Mouse (Mus musculus): ENCODE results near the gene Fastk. TPM values are rescaled to one million over a fixed set of nuclear protein-coding genes. Genes with fewer than 3 reads are reported as not detected.
A peak's percentile ranks its signal among the peaks of the same experiment; 100 is the strongest.

The Fastk gene
- 100 to 1,000 TPM; 128 to 142 (median 135) TPM for total RNA-seq (2022)

DNA sequence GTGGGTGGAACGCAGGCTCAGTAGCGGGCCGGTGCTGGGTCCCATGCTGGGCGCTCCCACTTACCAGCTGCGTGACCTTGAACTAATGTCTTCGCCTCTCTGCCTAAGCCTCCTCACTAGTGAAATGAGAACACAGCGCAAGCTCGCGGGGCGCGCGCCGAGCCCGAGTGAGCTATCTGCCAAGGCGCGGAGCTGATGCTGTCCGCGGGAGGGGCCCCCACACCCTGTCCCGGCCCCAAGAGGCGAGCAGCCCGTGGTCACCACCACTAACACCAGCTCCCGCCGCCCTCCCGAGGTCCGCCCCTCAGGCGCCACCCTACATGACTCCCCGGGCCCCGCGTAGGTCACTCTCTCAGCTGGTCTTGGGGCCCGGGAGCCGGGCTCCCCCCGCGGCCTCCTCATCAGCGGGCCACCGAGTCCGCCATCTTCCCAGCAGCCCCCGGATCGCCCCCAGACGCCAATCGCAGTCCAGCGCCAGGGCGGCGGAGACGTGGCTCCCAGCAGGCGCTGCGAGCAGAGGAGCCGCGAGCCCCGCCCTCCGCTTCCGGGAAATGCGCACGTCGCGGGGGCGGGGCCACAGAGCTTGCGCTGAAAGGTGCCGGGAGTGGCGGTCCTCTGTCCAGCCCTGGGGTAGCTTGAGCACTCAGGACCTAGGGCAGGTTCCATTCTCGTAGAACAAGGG lies at the start of gene Fastk:
Gene Fastk (minus strand): TSS at position 542 of the 682 bp plus-strand sequence.
- DNase-seq (ENCODE audit: low spot score in 2 of 2): peak; percentile 78 to 92

DNA sequence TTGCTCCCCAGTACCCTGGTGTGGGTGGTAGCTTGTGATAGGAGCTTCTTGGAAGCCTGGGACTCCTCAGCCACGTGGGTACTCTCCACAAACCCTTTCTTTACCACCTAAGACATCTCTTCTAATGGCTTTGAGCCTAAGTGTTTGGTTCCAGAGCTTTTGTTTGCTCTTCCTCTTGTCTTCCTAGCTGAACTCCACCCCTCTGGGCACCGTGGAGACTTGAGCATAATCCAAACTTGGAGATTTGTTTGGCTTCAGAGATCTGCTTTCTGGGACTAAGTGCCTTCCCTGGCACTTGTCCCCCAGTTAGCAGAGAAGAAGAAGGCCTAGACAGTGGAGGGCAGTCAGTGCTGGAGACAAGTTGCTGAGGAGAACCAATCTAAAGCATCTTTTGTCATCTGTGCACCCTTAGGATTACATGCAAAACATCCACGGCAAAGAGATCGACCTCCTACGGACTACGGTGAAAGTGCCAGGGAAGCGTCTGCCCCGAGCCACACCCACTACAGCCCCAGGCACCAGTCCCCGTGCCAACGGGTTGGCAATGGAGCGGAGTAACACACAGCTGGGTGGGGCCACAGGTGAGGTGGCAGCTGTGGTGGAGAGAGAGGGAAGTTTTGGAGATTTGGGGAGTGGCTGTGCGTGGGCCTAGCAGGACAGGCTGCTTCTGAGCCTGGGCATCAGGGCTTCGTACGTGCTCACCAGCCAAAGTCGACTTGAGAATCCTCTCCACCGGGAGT lies 47.6 kb upstream of the Fastk start:
- no peak for DNase-seq (ENCODE audit: low spot score in 2 of 2)

DNA sequence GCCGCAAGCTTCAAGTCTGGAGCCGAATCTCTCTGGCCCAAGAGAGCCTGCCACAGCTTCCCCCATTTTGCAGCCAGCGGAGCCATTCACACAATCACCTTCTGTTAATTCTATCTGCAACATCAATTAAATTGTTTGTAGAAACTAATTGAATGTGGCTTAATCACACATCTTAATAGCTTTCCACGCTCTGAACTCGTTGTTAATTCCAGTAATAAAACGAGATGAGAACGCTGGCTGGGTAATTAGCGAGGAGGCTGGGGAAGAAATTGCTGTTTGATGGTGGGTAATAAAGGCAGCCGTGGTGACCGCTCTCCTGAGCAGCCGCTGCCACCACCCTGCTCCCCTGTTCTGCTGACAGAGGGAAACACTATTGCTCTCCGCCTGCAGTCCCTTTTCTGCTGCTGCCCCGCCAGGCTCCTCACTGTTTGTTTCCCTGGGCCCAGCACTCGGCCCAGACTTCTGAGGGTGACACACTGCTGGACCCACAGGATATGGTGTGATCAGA lies 45.4 kb upstream of the Fastk start:
- no peak for DNase-seq (ENCODE audit: low spot score in 2 of 2)

DNA sequence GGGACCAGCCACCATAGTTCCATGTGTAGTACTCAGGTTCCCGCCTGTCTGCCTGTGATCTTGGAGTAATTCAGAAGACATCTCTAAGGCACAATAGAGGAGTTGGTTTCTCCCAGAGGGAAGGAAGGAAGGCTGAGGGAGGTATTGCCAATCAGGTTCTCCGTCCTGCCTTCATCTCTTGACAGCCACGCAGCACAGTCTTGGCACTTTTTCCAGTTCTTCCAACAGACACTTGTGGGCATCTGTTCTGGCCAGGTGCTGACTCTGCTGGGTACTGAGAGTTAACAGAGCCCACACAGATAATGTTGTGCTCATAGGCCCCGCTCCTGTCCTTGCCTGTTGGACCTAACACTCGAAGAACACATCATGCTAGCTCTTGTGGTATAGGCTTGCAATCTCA lies 41.7 kb upstream of the Fastk start:
- no peak for DNase-seq (ENCODE audit: low spot score in 2 of 2)

DNA sequence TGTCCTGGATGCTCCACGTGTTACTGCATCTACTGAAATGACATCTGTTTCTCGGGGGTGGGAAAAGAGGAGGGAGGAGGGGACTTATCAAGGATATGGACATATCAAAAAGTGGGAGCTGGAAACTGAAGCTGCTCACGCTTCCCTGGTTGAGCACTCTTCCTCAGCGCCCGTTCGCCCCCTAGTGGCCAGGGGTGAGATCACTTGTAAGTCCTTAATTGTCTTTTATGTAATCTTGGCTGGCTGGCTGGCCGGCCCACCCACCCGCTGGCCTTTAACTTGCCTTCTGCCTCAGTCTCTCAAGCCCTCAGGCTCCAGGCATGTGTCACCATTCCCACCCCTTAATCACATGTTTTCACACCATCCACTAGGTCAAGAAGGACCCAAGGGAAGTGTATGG lies 41.0 kb upstream of the Fastk start:
- DNase-seq (ENCODE audit: low spot score in 2 of 2): peak; percentile 76 to 87

DNA sequence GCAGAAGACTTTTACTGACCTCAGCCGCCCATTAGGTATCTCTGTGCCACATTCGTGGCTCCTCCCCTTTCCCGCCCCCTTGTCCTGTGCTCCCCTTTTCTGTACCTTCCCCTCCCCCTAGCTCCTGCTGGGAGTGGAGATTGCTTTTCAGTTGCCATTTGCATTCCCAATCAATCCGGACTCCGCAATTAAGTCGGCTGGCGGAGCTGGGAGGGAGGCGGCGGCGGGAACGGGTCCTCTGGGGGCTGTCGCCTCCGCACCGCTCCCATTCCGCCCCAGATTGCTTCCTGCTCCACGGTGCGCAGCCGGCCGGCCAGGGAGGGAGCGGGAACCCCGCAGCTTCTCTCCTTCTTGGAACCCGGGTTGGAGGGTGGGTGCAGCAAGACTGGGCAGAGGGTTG lies 39.9 kb upstream of the Fastk start:
- no peak for DNase-seq (ENCODE audit: low spot score in 2 of 2)

DNA sequence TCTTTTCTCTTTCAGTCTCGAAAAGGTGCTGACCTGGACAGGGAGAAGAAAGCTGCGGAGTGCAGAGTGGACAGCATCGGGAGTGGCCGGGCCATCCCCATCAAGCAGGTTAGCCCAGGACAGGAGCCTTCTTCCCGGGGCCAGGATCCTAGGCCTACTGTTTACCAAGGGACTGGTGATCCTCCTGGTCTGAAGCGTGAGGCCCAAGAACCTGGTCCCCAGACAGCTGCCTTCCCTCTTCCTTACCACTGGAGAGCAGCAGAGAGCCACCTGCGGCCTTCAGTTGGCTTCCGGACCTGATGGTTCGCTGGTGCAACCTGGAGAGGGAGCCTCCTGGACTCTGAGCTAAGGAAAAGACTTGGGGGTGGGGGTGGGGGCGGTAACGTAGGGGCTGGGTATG lies 38.2 kb upstream of the Fastk start:
- DNase-seq (ENCODE audit: low spot score in 2 of 2): no peak

DNA sequence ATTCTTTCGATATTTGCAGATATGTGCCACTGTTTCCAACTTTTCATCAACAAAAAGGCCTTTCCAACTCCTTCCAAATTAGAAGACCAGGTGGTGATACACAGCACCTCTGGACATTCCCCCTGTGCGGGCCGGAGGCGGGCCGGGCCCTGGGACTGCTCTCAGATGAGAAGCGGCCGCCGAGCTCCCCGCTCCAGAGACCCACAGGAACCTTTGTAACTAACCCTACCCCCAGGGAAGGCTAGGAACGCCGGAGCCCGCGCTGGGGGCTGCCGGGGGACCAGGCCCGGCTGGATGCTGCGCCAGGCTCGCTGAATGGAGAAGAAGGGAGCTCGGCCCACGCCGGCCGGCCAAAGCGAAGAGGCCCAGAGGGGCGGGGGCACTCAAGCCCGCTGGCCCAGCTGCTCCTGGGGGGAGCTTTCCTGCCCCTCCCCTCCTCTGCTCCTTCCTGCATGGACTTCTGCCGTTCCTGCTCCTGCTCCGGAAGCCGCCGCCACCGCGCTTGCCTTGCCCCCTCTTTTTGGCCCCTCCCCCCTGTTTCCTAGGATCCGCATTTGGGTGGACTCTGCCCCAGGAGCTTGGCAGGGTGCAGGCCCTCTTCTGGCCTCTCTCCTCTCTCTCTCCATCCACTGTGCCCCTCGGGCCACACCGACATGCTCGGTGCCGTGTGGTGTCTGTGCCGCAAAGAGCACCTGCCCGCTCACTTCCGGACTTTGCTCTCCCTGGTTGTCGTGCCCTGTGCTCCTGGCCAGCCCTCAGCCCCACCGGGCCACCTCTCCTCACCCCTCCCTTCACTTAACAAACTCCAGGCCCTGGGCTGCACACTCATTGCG lies 37.4 kb upstream of the Fastk start:
- no peak for DNase-seq (ENCODE audit: low spot score in 2 of 2)

DNA sequence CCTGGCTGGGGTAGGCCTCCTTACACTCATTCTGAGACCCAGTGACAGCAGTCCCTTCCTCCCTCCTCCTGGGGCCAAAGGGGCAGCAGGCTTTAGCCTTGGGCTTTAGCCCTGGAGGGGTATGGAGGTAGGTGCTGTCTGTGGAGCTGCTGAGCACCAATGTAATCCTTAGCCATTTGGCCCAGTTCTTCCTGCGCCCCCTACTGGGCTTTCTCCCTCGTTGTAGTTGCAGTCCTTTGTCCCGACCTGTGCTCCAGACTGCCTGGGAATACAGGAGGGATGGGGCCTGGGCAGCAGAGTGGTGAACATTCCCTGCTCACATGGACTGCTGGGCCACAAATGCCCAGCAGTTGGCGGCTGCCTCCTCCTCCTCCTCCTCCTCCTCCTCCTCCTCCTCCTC lies 36.6 kb upstream of the Fastk start:
- no peak for DNase-seq (ENCODE audit: low spot score in 2 of 2)

DNA sequence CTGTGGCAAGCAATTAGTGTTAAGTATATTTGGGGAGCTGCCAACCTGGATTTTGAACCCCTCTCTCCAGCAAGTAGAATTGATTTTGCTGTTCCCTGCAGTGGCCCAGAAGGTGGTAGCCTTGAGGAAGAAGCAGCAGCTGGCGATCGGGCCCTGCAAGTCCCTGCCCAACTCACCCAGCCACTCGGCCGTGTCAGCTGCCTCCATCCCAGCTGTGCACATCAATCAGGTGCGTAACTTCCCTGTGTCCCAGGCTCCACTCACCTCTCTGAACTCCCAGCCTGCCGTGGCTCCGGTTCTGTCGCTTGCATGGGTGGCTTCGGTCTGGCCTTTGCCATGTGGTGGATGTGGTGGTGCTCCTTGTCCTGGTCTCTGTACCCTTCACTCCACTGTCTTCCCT lies 32.8 kb upstream of the Fastk start:
- no peak for DNase-seq (ENCODE audit: low spot score in 2 of 2)

DNA sequence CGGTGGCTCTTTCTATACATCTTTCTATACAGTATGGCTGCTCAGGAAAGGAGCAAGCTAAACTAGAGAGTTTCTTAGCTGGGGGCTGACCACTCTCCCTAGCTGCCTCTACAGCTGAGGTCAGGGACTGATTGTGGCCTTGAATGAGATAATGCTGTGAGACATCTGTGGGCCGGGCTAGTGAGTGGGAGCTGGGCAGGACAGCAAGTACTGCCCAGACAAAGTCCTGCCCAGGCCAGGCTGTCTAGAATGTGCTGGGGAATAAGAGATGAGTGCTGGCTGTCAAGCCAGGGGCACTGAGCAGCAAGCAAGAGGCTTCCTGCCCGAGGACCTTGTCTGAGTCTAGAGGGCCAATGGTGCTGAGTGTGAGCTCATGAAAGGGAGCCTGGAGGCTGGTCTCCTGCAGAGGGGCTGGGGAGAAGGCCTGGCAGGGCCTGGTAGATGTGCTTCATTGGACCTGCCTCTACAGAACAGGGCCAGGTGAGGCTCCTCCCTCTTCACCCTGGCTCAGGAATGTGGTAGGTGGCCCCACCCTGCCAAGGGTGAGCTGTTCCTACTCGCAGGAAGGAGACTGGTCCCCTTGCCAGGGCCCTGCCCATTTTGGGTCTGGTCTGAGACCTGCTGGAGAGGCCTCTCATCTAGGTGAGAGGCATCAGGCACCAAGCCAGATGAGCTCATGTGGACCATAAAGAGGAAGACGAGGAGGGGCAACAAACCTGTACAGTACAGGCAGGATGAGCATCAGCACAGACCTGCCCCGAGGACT lies 30.6 kb upstream of the Fastk start:
- no peak for DNase-seq (ENCODE audit: low spot score in 2 of 2)

DNA sequence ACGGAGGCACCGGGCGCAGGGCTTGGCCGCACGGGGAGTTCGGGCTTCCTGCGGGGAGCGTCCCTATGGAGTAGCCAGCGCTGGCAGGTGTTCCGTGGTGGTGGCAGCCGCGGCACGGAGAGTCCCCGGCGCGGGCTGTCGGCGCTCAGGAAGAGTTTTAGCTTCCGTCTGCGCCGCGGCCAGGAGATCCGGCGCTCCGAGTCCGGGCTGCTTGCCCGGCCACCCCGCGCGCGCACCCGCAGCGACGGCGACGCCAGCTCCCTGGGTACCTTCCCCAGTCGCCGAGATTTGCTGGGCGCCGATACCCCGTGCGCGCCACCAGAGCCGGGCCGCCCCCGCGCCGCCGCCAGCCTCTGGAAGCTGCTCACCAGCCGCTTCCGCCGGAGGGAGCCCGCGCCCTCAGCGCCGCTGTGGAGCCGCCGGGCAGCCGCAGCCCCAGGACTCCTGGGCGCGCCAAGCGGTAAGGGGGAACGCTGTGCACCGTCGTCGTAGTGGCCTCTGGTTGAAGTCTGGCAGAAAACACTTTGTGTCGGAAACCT lies 29.7 kb upstream of the Fastk start:
- peak; percentile 58 to 72 for DNase-seq (ENCODE audit: low spot score in 2 of 2)

DNA sequence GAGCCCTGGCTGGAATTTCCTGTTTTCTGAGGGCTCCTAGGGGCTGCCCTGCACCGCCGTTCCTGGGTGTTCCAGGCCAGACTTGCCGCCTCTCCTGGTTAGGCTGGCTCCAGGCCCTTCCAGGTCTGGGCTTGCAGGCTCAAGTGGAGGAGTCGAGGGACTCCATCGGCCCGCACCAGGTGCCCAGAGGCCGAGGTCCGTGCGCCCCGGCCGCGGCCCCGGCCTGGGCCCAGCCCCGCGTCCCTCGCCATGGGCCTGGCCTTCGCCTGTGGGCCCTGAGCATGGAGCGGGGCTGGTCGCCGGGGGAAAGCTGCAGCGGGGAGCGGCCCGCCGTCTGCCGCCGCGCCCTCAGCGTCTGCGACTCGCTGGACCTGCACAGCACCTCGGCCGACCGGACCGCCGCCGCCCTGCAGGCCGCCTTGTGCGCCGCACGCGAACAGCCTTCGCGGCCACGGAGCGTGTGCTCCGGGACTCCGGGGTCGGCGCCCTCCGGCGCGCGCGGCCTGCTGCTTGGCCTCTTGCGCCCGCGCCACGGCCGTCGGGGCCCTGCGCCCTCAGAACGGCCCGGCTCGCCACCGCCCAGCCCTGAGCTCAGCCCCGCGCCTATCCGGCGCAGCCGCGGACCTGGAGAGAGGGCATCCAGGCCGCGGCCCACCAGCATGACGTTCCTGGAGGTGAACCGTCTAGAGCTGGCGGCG lies 29.1 kb upstream of the Fastk start:
- no peak for DNase-seq (ENCODE audit: low spot score in 2 of 2)

DNA sequence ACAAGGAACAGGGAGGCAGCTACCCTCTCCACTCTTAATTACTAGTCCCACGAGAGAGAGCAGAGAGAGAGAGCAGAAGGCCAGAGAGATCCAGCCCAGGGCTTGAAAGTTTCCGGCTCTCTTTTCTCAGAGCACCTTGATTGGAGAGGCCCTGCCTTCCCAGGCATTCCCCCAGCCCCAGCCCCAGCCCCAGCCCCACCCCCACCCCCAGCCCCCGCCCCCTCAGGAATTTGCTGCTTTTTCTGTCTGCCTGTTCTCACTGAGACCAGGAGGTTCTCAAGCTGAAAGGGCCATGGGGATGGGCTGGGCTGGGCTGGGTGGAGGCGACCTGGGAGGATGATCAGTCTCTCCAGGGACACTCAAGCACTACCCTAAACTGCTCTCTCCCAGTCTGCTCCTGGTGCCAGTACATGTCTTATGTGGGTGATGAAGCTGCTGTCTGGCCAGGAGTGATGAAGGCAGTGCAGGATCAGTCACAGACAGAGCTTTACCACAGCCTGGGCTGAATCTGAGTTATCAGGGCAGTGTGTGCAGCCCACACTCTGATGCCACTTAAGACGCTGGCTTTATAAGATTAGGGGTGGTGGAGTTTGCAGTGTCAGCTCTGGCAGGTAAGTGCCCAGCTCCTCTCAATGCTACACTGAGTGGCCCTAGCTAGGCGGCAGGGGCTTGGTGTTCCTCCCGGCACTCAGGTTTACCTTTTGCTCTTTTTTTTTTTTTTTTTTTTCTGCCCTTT lies 28.0 kb upstream of the Fastk start:
- no peak for DNase-seq (ENCODE audit: low spot score in 2 of 2)

DNA sequence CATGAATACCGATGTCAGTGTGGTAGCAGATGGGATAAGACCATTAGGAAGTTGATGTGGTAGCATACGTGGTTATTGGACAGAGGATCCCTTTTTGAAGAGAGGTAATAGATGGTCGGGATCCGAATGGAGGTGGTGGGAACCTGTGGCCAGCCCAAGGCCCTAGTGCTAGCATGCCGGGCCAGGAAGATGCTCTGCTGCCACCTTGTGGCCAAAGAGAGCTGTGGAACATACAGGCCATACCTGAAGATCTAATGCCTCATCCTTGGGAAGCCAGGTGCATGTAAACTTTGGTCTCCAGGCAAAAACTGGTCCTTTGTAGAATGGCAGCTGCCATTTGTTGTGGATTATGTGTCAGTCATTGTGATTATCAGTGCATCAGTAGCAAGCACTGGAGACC lies 25.5 kb upstream of the Fastk start:
- no peak for DNase-seq (ENCODE audit: low spot score in 2 of 2)

DNA sequence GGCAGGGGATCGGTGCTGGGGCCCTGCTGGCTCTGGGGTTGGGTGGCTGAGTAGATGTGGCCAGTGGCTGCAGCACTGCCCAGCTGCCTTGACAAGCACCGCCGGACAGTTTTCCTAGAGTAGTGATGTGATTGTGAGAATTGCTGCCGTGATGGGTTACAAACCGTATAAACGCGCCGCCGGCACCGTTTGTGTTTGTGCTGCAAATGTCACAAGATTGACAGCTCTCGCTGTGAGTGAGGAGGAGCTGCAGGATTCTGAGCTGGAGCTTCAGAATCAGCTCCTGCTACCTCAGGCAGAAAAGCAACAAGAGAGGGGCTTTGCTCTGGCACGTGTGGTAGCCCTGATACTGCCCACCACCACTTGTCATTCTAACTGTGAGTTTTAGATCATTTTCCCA lies 21.7 kb upstream of the Fastk start:
- no peak for DNase-seq (ENCODE audit: low spot score in 2 of 2)

DNA sequence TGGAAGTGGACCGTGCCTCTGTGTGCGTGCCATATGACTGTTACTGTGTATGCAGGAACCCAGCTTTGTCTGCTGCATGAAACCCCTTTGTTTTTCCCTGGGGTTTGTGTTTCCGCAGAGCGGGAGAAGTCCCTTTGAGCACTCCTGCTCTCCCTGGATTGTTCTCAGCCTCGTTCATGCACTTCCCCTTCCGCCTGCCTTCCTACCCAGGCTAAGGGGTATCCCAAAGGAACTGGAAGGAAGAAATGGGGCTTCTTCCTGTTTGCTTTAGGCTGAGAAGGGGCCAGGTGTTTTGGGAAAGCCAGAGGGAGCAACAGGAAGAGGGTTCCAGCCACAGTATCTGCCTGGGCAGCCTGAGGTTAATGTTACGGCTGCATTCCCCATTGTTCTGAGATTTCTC lies 10.5 kb upstream of the Fastk start:
- DNase-seq (ENCODE audit: low spot score in 2 of 2): no peak

DNA sequence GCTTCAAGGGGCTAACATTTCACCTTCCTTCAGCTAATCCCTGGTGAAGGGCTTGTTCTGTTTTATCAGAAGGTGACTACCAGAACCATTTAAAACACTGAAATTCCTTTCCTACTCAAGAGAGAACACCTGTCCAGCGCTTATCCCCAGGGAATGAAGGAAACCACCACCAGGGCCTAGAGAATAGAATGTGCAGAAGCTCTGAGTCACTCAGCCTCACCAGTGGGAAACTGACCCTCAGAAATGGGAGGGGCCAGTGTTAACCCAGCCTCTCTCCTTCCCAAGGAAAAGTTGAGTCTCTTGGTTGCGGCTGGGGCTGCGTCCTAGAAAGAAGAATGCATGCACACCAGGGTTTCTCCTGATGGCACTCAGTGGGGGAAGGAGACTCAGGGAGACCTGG lies 10.0 kb upstream of the Fastk start:
- DNase-seq (ENCODE audit: low spot score in 2 of 2): no peak

DNA sequence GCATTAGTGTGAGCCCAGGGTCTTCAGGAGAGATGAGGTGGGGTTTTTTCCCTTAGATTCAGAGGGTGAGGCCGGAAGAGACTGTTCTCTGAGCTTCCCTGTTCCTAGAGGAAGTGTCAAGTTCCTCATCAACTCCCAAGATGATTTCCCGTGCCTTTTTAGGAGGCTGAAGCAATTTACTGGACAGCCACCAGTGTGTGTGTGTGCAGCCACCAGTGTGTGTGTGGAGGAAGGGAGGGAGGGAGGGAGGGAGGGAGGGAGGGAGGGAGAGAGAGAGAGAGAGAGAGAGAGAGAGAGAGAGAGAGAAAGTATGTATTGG lies 8.9 kb upstream of the Fastk start:
- DNase-seq (ENCODE audit: low spot score in 2 of 2): no peak

Data from left cerebral cortex, adult 8-10 months (tissue).